Mouse (Mus musculus): Measurements from ENCODE around the gene Trpc4ap.

Gene Trpc4ap

DNA sequence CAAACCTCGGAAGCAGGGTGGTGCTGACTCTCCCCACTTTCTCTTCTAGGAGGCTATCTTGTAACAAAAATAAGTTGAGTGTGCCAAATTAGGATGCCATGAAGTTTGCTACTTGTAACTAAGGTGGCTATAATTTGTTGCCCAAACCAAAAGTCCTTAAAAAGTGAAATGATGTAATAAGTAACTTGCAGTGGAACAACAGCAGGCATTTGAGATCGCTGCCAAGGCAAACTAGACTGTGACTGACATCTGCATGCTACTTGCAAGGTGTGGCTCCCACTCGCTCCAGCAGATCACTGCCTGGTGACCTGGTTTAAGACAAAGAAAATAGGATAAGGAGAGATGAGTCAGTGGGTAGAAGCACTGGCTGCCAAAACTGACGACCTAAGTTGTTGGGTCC lies 952 bp upstream of the Trpc4ap start:
- no peak for DNase-seq (ENCODE audit: low spot score in 2 of 2)

DNA sequence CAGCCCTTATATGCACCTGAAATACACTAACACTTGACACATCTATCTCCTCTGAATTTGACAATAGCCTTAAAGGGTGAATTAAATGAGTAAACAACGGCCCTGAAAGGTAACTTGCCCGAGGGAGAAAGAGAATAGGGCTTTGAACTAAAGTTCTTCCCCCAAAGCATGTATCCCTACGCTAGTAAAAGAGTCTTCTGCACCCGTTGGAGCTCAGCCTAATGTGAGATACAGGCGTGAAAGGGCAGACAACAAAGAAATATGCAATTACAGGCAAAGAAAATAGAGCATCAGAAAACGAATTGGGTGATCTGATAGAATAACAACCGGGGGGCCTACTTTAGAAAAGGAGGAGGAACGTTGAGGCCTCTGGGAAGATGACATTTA lies 855 bp downstream of the Trpc4ap start:
- no peak for DNase-seq (ENCODE audit: low spot score in 2 of 2)

DNA sequence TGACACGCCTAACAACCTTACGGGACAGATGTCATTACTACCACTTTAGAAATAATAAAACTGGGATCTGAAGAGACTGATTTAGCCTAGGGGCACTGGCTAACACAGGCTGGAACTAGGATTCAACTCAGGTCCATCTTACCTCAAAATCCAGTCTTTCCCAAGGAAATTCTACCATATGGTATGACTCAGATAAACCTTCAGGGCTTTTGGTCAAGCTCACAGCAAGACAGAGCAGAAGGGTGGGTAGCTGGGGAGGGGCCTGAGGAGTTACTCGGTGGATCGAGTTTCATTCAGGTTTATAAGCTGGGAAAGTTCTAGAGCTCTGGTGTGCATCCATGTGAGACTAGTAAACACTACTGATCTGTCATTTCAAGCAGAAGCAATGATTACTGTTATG lies 3.0 kb downstream of the Trpc4ap start:
- DNase-seq (ENCODE audit: low spot score in 2 of 2): no peak

DNA sequence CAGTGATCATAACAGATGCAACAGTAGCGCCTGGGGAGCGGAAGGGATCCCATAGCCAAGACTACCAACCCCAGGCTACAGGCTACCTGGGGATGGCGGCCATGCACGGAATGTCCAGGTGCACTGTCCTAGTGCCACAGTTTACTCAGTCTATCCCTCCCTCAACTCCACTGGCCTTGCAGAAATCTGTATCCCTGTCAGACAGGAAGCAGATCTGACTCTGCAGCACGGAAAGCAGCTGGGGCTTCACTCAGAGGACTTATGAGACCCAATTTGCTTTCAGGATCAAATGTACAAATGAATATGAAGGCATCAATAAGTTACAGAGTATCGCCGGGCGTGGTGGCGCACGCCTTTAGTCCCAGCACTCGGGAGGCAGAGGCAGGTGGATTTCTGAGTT lies 4.4 kb downstream of the Trpc4ap start:
- peak in 1 of 2 experiments; percentile 20 for DNase-seq (ENCODE audit: low spot score in 2 of 2)

DNA sequence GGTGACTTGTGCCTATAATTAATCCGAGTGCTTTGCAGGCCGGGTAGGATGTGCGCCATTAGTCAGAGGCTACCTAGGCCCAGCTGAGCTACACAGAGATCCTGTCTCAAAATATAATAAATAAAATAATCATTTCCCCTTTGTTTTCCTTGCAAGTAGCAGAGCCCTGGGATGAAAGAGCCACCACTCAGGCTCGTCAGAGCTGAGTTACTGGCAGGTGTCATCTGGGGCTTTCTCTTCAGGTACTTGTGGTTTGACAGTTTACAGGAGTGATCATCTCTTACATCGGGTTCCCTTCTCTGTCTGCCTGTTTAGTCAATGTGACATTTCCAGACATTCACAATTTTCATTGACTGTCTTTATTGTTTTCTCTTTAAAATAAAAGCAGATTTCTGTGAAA lies 5.6 kb downstream of the Trpc4ap start:
- DNase-seq (ENCODE audit: low spot score in 2 of 2): no peak

DNA sequence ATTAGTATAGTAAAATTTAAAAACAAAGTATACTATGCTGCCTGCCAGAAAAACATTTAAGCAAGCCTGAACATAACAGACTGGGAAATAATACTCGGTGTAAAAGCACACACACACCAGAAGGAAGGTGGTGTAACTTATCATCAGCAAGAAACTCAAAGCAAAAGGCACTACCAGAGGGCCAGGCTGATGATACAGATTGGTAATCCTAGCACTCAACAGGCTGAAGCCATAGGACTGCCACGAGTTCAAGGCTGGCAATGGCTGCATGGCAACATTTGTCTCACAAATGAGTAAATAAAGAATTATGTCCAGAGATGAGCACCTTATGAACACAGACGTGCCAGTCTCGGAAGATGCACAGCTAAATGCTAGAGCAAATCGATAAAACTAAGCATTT lies 8.4 kb downstream of the Trpc4ap start:
- DNase-seq (ENCODE audit: low spot score in 2 of 2): no peak

DNA sequence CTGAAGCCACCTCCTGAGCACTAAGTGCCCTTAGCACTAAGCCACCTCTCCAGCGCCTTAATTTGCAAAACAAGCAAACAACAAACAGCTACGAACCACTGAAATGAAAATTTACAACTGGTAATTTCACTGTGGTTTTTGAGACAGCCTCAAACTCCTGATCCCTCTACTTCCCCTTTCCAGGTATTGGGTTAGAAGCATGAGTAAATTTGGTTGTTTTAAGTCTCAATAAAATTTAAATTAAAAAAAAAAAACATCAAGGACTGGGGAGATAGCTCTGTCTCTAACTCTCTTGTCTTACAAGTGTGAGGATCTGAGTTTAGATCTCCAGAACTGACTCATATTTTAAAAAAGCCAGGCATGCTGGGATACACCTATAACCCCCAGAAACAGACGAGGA lies 9.0 kb downstream of the Trpc4ap start:
- no peak for DNase-seq (ENCODE audit: low spot score in 2 of 2)

DNA sequence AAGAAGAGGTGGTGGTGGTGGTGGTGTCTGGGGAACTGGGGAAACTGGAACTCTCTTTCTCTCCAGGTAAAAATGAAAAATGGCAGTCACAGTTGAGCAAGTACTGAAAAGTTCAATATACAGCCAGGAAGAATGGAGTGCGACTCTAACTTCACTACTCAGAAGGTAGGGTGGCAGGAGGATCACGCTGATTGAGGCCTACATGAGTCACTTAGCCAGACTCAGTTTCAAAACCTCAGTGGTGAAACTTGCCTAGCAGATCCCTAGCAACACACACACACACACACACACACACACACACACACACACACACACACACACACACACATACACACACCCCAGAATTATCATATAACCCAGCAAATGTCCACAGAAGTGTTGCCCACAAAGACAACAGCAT lies 10.3 kb downstream of the Trpc4ap start:
- no peak for DNase-seq (ENCODE audit: low spot score in 2 of 2)

DNA sequence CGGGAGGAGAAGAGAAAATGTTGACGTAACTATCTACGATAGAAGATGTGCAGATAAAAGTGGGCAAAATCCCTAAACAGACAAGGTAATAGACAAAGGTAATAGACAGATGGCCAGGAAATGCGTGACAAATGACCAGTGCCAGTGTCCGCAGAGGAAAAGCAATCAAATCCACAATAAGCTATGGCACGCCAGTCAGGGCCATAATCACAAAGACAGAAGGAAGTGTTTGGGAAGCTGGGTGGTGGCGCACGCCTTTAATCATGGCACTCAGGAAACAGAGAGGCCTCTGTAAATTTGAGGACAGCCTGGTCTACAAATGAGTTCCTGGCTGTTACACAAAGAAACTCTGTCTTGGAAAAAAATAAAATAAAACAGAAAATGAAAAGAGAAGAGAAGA lies 11.0 kb downstream of the Trpc4ap start:
- DNase-seq (ENCODE audit: low spot score in 2 of 2): no peak

DNA sequence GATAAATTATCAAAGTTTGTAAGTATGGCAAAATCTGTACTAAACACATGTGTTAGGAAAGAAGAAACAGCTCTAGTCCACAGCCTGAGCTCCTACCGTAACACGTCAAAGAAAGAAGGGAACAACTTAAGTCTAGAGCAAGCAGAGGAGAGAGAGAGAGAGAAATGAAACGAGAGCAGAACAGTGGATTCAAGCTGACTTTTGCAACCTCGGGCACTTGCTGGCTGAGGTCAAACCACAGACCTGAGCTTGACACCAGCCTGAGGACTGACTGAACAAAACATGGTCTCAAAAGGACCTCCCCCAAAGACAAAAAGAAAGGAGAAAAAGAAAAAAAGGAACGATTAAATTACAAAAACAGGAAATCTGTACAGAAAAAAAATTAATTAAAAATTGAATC lies 11.6 kb downstream of the Trpc4ap start:
- peak in 1 of 2 experiments; percentile 31 for DNase-seq (ENCODE audit: low spot score in 2 of 2)

DNA sequence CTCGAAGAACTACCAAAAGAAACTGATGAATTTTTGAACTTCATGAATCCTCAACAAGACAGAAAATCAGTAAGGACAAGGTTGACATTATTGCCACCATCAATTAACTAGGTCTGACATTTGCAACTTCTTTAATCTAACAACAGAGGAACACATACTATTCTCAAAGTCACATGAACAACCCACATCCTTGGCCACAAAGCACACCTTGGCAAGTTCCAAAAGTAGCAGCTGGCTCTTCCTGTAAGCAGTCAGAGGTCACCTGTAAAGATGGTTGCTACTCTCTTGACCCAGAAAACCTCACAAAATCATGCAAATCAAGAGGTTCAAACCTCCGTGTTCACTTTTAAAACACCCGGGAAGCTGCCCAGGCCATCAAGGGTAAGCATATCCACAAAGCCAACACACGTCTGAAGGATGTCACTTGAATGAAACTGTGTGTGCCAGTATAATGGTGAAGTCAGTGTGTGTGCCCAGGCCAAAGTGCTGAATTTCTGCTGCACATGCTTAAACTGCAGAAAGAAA lies 12.5 kb downstream of the Trpc4ap start:
- peak; percentile 40 to 46 for DNase-seq (ENCODE audit: low spot score in 2 of 2)

DNA sequence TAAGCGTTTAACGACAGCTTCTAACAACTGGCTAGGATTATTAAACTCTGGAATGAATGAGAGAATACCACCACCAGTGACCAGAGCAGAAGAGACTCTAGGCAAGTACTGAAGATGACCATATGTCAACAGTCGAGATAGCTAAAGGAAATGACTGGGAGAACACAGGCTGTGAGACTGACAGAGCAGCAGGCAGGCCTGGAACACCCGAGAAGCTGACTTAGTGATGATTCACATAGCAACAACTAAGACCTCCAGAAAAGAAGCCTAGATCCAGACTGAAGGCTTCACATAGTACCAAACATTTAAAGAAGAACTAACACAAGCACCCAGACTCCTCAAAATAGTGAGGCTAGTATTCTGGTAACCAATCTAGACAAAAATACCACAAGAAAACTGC lies 17.1 kb downstream of the Trpc4ap start:
- no peak for DNase-seq (ENCODE audit: low spot score in 2 of 2)

DNA sequence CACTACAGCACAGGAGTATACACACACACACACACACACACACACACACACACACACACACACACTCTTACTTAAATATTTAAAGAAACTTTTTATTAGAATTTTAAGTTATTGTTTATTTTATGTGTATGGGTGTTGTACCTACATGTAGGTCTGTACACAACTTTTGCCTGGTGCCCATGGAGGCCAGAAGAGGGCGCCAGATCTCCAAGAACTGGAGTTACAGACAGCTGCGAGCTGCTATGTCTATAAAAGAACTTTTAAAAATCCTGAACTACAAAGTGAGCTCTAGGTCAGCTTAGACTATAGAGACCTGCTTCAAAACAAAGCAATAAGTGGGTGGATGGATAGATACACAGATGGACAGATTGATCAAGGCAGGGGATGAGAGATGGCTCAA lies 18.6 kb downstream of the Trpc4ap start:
- DNase-seq (ENCODE audit: low spot score in 2 of 2): peak; percentile 78 to 89

DNA sequence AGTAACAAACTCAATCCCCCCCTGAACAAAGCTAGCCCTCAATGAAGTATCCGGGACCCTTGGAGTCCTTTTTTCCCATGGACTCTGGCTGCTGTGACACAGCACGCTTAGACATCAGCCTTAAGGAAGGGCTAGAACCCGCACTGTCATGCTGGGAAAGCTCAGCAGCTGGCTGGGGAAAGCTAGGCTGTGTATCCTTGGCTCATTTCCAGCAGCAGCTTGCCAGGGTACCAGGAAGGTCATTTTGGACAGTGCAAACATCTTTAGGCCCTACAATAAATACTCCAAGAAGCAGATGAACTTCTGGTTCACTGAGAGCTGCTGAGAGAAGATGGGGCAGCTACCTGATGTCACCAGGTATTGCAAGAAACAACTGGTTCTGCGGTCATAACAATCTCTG lies 20.9 kb downstream of the Trpc4ap start:
- DNase-seq (ENCODE audit: low spot score in 2 of 2): no peak

DNA sequence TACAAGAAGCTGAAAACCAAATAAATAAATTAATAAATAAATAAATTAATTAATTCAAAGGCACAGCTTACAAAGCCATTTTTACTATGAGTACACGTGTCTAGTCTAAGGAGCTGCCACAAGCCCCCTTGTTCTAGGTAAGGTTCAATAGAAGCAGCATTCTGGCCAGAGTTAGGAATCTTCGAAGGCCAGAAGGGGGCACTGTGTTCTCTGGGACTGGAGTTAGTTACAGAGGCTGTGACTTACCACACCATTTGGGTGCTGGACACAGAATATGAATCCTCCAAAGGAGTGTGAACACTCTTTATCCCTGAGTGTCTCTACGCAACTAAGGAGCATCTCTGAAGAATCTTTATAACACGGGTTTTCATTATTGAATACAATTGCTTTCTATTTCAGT lies 23.7 kb downstream of the Trpc4ap start:
- DNase-seq (ENCODE audit: low spot score in 2 of 2): peak; percentile 22 to 61

DNA sequence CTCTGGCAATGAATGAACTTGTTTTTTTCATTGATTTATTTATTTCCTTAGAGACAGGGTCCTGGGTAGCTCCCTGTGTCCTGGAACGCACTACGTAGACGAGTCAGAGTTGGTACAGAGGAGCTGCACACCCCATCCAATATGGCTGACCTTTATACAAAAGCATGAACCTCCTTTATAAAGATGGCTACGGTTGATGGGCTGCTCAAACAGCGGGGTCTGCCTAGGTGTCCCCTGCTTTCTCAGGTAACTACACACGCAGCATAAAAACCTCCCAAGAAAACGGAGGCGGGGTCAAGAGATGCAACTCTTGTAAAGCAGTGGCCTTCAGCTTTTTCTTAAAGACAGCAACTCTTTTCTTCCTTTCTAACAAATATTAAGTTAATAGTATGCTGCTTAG lies 24.3 kb downstream of the Trpc4ap start:
- DNase-seq (ENCODE audit: low spot score in 2 of 2): no peak

DNA sequence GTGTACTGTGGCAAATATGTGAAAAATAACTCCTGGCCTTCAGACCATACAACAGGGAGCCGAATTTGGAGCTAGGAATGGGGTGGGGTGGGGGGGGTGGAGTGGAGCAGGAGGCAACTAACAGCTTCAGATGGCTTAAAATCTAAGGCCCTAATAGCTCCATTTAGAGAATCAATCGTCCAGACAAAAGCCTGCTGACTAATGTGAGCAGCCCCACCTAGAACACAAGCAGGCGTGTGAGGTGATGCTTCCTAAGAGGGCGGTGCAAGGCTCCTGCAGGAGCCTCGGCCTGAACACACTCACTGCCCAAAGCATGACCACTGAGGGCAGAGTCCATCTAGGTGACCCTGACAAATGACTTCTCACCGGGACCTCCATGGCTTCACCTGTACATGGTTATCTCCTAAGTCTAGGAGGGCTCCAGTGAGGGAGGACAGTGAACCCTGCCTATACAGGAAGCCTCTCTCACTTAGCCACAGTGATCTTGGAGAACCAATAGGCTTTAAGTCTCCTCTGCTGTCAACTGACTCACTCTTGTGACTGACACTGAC lies 28.2 kb downstream of the Trpc4ap start:
- DNase-seq (ENCODE audit: low spot score in 2 of 2): no peak

DNA sequence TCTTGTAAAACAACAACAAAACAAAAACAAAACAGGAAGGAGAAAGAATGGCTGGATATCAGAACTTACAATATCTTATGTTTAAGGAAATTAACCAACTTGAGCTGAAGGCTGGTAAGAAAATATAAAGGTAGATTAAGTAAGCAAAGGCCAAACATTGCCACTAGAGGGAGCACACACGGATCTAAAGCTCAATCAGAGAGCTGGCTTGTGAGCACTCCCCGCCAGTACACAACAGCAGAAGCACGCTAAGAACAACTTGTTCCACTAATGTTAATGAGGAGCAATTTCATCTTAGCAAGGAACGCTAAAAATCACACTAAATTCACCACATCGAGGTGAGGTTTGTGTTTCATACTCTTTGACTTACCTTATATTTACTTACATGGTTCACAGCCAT lies 29.1 kb downstream of the Trpc4ap start:
- DNase-seq (ENCODE audit: low spot score in 2 of 2): peak in 1 of 2 experiments; percentile 67

DNA sequence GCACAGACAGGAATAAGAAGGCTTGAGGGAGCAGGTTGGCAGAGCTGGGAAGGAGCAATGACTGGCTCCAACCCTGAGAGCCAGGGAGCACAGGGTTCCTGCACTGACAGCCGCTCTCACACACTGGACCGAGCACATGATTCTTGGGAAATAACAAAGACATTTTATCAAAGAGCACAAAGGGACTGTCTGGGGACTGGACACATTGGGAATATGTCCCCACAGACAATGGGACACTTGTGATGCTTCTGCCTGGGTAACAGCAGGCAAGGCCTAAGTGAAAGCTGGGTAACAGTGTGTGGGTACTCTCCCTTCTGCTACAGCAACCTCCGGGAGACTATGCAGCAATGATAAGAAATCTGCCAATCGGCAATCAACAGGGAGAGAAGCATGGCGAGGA lies 29.8 kb downstream of the Trpc4ap start:
- no peak for DNase-seq (ENCODE audit: low spot score in 2 of 2)

DNA sequence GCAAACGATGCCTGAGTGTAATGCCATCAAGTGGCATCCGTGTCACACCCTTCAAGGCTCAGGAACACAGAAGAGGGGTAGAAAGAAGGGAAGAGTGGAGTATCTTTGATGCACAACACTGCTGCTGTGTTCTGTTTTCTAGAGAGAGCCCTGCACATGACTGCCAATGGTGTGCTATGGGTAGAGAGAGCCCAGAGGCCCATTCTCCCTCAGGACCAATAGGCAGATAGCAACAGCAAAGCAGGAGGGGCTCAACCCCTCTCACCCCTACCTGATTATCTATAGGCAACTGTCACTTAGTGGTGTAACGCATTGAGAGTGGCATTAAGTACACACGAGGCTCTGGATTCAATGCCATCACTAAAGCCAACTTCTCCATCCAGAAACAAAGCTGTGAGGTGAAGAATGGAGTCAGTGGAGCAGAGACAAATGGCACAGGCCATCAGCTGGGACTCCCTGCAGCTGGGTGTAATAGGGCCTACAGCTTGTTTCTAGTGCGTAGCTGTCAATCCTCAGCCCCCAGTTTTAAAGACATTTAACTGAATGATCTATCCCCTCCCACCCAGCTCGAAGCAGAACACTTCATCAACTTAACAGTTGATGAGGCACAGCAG lies 36.3 kb downstream of the Trpc4ap start:
- DNase-seq (ENCODE audit: low spot score in 2 of 2): no peak

DNA sequence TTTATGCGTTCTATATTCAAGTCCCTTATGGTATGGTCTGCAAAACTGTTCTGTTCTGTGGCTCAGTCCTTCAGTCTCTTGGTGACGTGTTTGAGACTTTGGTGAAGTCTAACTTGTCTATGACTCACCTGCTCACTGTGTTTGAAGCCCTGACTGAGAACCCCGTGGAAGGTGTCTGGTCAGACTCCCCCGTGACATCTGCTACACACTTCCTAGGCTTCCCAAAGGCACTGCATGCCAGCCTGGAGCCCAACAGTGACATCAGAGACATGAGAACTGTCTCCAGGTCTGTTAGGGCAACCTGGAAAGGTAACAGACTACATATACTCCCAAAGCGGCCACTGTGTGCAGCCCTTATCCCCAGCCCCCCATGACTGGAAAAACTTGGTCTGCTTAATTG lies 39.6 kb downstream of the Trpc4ap start:
- no peak for DNase-seq (ENCODE audit: low spot score in 2 of 2)

DNA sequence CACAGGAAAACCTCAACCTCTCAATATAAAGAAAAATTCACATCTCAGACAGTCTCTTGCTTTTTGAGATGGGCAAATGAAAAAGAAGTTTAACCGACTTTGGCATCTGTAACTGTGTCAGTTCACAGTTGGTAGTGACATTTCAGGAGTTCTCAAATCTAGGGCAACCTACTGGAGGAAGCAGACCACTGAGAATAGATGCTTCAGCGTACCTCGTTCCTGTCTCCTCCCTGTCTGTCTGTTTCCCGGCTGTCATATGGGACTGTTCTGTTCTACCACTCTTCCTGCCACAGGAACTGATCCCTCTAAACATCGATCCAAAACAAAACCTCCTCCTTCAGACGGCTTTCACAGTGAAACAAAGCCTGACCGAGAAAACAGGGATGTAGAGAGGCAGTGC lies 46.4 kb downstream of the Trpc4ap start:
- DNase-seq (ENCODE audit: low spot score in 2 of 2): no peak

DNA sequence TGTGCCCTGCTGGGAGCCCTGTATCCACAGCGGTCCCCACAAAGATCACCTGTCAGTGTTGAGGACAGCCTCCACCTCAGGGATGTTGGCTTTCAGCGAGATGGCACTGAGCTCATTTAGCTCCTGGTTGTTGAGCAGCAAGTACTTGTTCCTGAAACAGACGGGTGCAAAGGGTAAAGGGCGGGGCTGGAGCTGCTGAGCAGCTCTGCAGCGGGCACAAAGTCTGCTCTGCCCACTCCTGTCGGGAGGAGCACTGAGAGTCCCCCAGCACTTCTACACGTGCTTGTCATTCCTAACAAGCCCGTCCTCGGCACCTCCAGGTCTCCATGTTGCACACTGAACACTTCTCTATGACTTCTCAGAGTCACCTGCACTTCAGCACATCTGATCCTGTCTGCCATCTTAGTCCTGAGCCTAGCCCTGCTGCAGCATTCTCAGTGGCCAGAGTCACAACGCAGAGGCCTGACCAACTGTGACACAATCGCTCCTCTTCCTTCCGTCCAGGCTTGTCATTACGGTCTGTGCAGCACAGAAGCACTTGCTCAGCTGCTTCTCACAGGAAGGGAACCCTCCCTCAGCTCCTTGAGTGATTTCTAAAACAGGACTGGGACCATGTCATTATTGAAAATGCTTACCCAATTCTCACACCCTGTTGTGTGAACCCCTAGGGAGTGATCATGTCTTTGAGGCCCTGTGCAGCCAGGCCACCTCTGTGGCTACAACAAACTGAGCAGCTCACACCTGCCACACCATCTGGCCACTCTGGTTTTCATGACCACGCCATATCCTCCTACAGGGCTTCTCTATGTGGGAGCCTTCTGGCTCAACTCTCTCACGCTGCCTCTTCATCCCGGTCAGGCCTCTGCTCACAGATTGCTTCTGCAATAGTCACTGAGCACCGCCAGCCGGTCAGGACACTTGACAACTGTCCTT lies 50.4 kb downstream of the Trpc4ap start:
- DNase-seq (ENCODE audit: low spot score in 2 of 2): no peak
